Mouse (Mus musculus) urinary bladder, adult 2 months (tissue): ENCODE measurements around the gene Gm10477. TPM values are rescaled to one million over a fixed set of nuclear protein-coding genes. Genes with fewer than 3 reads are reported as not detected.
"Not testable (repeated sequence)": the region's sequence is repeated elsewhere in the genome, so short reads cannot be mapped to it uniquely, and the experiment has no call there.

Source experiments
- DNase-seq: peaks from one replicate; pipeline ENCODE4 v3.0.0; 2022; ENCODE audit warnings: low spot score
- polyA plus RNA-seq: library from polyadenylated mRNA; depleted of rRNA; stranded (reverse); fragments of >200 nt; gene quantifications from 2 replicates; pipeline ENCODE4 v1.2.3, GENCODE M21; 2012; rRNA removed

Gene Gm10477
- polyA plus RNA-seq = not detected in 2 replicates

GRCm38 (mm10) chrX:56524442-56524841 is at the start of gene Gm10477:
Gm10477 (plus strand) TSS chrX:56524742.
- DNase-seq = not testable (repeated sequence)

- DNase-seq = no peak
These were observed 47.0 kb upstream of the Gm10477 start for GRCm38 (mm10) chrX:56477553-56477952.

- no peak for DNase-seq
These were observed 42.6 kb upstream of the Gm10477 start for GRCm38 (mm10) chrX:56481906-56482305.

- no peak for DNase-seq
These were observed 34.8 kb upstream of the Gm10477 start for GRCm38 (mm10) chrX:56489758-56490157.

- DNase-seq = no peak
These were observed 27.3 kb upstream of the Gm10477 start for GRCm38 (mm10) chrX:56497241-56497640.

- no peak for DNase-seq
These were observed 6.7 kb downstream of the Gm10477 start for GRCm38 (mm10) chrX:56531266-56531665.

GRCm38 (mm10) chrX:56537162-56537561 is 12.6 kb downstream of the Gm10477 start:
- DNase-seq = no peak

- no peak for DNase-seq
These were observed 25.0 kb downstream of the Gm10477 start, which contains the start of gene Gm648 for GRCm38 (mm10) chrX:56549506-56549905. Gm648 (minus strand) TSS chrX:56549606.

GRCm38 (mm10) chrX:56553584-56553983 is 29.0 kb downstream of the Gm10477 start:
- DNase-seq = no peak

GRCm38 (mm10) chrX:56572465-56572864 is 47.9 kb downstream of the Gm10477 start:
- no peak for DNase-seq

Other genes starting within 250 kb of the Gm10477 start
- 3.9 and 4.0 TPM in 2 replicates for gene Zfp449, start 178.3 kb upstream of the Gm10477 start, polyA plus RNA-seq
- 1.1 and 1.5 TPM in 2 replicates for gene Smim10l2a, start 150.2 kb upstream of the Gm10477 start, polyA plus RNA-seq
- gene Gm2174, start 76.8 kb upstream of the Gm10477 start, polyA plus RNA-seq = not detected in 2 replicates
- gene Ints6l, start 69.9 kb upstream of the Gm10477 start, polyA plus RNA-seq = 88.1 and 111 TPM in 2 replicates
- gene Gm648, start 24.9 kb downstream of the Gm10477 start, polyA plus RNA-seq = not detected in 2 replicates
- gene Mmgt1, start 73.3 kb downstream of the Gm10477 start, polyA plus RNA-seq = 17.1 and 17.3 TPM in 2 replicates
- 16.4 and 17.0 TPM in 2 replicates for gene Slc9a6, start 85.0 kb downstream of the Gm10477 start, polyA plus RNA-seq
- gene Fhl1, start 207.0 kb downstream of the Gm10477 start, polyA plus RNA-seq = 1,303 and 1,694 TPM in 2 replicates